In the genomic region with DNA sequence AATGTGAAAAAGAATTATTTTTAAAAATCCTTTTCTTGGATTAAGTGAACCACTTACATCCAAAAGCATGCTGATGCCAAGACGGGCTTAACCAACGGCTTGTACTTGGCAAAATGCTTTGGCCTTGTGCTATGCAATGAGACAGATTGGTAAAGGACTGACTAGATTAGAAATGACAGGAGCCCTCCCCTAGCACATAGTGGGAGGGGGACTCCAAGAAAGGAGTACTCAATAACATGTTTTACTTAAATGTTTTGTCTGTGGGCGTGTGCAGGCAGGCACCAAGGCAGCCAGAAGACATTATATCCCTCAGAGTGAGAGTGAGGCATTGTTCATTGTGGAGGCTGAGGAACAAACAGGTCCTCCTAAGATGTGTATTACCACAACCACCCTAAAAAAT, we compare ENCODE assay signal across 19 mouse cellular contexts. TPM values are rescaled to one million over a fixed set of nuclear protein-coding genes. Genes with fewer than 3 reads are reported as not detected.
A peak's percentile ranks its signal among the peaks of the same experiment; 100 is the strongest.
DNase-seq lines count a peak whose midpoint lies in the region.
"Had no signal": no experiment of that assay in that cellular context is flagged by ENCODE, and none has a peak within 500 bp of the region (broad histone marks: within the 10 kb centered on the region; RNA-seq: fewer than 3 reads in every experiment).

No protein-coding gene starts in this region.

- DNase-seq in frontal cortex, adult 2 months (ENCODE audit: extremely low spot score in 1 of 2, low spot score in 1 of 2), result peak; percentile 31 to 34
- no peak for DNase-seq in frontal cortex, postnatal 14 days (ENCODE audit: low spot score in 2 of 2)
- DNase-seq in left cerebral cortex, postnatal 25 days (ENCODE audit: low spot score in 2 of 2), result peak; percentile 20 to 65
- DNase-seq in left cerebral cortex, adult 9 months (ENCODE audit: low spot score in 2 of 2), result no peak
- DNase-seq in brain, adult 2 months (ENCODE audit: low read depth, low spot score), result peak; percentile 48
- DNase-seq in fat pad, adult 2 months (ENCODE audit: extremely low read depth, low read depth, low spot score), result peak; percentile 52
- no peak for DNase-seq in gastrocnemius, postnatal 14 days
- DNase-seq: adrenal gland, postnatal 36 days; cerebellum, adult 2 months; cerebellum, postnatal 36 days; gastrocnemius, adult 2 months; heart, adult 2 months; heart, postnatal 4 days; kidney, adult 2 months; kidney, postnatal 14 days; liver, postnatal 0 days; lung, postnatal 10 days; midbrain, embryonic 14.5 days; thymus, postnatal 14 days had no signal

- intact Hi-C loops in left cerebral cortex, postnatal 25 days (cut with DNase I), result no loop called here
- intact Hi-C loops in gastrocnemius, postnatal 14 days (cut with DNase I; ENCODE audit: low total_unique reads), result no loop called here

RNA-seq across cellular contexts. Expression of gene Pnn, which starts 7.4 kb away (rescaled TPM):
- 105 and 114 TPM in 2 replicates for polyA plus RNA-seq in frontal cortex, adult 2 months (2012; rRNA removed)
- 10 to 100 TPM; 45.2 to 60.0 TPM for total RNA-seq in left cerebral cortex, postnatal 25 days (2021)
- total RNA-seq in gastrocnemius, postnatal 14 days (2021), result 10 to 100 TPM; 14.9 to 18.2 TPM

RNA-seq across cellular contexts. Expression of gene Trappc6b, which starts 12.8 kb away (rescaled TPM):
- polyA plus RNA-seq in frontal cortex, adult 2 months (2012; rRNA removed), result 180 and 211 TPM in 2 replicates
- 100 to 1,000 TPM; 121 to 122 TPM for total RNA-seq in left cerebral cortex, postnatal 25 days (2021)
- total RNA-seq in gastrocnemius, postnatal 14 days (2021), result 10 to 100 TPM; 29.9 to 33.7 TPM

RNA-seq across cellular contexts. Expression of gene Mia2, which starts 21.5 kb away (rescaled TPM):
- polyA plus RNA-seq in frontal cortex, adult 2 months (2012; rRNA removed), result 55.1 and 61.7 TPM in 2 replicates
- total RNA-seq in left cerebral cortex, postnatal 25 days (2021), result 10 to 100 TPM; 40.1 to 46.1 TPM
- 10 to 100 TPM; 62.5 to 69.8 TPM for total RNA-seq in gastrocnemius, postnatal 14 days (2021)

Comparison
In these comparisons a context has a peak if more than half of its experiments do, and no peak if none do; other contexts are left out.
1. DNase-seq: peak in frontal cortex, adult 2 months (2 of 2), left cerebral cortex, postnatal 25 days (2 of 2), brain, adult 2 months (single experiment) and fat pad, adult 2 months (single experiment); none in frontal cortex, postnatal 14 days (0 of 2), left cerebral cortex, adult 9 months (0 of 2) and gastrocnemius, postnatal 14 days (single experiment).